Mouse (Mus musculus) mature B cell (primary cell): ENCODE measurements around the gene D630003M21Rik.

ENCODE experiments used
- in situ Hi-C: fragments of 300-500 bp; cut with MboI; formaldehyde crosslinking; loops from 2 replicates; pipeline ENCODE4 v1.14.3; 2019

The D630003M21Rik gene

GRCm38 (mm10) chr2:158166628-158167027, 62.4 kb downstream of the D630003M21Rik start:
- in situ Hi-C loops: no loop called here

- in situ Hi-C loops: no loop called here
Measured at GRCm38 (mm10) chr2:158165776-158166175, 63.2 kb downstream of the D630003M21Rik start.

- in situ Hi-C loops: no loop called here
Measured at GRCm38 (mm10) chr2:158163034-158163433, 66.0 kb downstream of the D630003M21Rik start.

GRCm38 (mm10) chr2:158161761-158162160, 67.3 kb downstream of the D630003M21Rik start:
- in situ Hi-C loops: no loop called here

GRCm38 (mm10) chr2:158159376-158160235, 69.4 kb downstream of the D630003M21Rik start:
- in situ Hi-C loops: no loop called here

GRCm38 (mm10) chr2:158157654-158158053, 71.4 kb downstream of the D630003M21Rik start:
- in situ Hi-C loops: no loop called here

- in situ Hi-C loops: no loop called here
Measured at GRCm38 (mm10) chr2:158156487-158156886, 72.5 kb downstream of the D630003M21Rik start.

GRCm38 (mm10) chr2:158155615-158156014, 73.4 kb downstream of the D630003M21Rik start:
- in situ Hi-C loops: no loop called here

- in situ Hi-C loops: no loop called here
Measured at GRCm38 (mm10) chr2:158155101-158155500, 73.9 kb downstream of the D630003M21Rik start.

GRCm38 (mm10) chr2:158154641-158155040, 74.4 kb downstream of the D630003M21Rik start:
- in situ Hi-C loops: no loop called here

GRCm38 (mm10) chr2:158153728-158154343, 75.2 kb downstream of the D630003M21Rik start:
- in situ Hi-C loops: no loop called here

- in situ Hi-C loops: no loop called here
Measured at GRCm38 (mm10) chr2:158152685-158153309, 76.2 kb downstream of the D630003M21Rik start.

GRCm38 (mm10) chr2:158151077-158151476, 77.9 kb downstream of the D630003M21Rik start:
- in situ Hi-C loops: no loop called here

GRCm38 (mm10) chr2:158146971-158147370, 82.1 kb downstream of the D630003M21Rik start:
- in situ Hi-C loops: no loop called here

- in situ Hi-C loops: no loop called here
Measured at GRCm38 (mm10) chr2:158146223-158146622, 82.8 kb downstream of the D630003M21Rik start, which contains the start of gene Tgm2. TSS of gene Tgm2 (minus strand) at chr2:158146436.

- in situ Hi-C loops: no loop called here
Measured at GRCm38 (mm10) chr2:158145528-158146065, 83.4 kb downstream of the D630003M21Rik start.

GRCm38 (mm10) chr2:158144750-158145527, 84.1 kb downstream of the D630003M21Rik start:
- in situ Hi-C loops: no loop called here

GRCm38 (mm10) chr2:158144263-158144662, 84.8 kb downstream of the D630003M21Rik start:
- in situ Hi-C loops: no loop called here

GRCm38 (mm10) chr2:158143816-158144215, 85.2 kb downstream of the D630003M21Rik start:
- in situ Hi-C loops: no loop called here

- in situ Hi-C loops: no loop called here
Measured at GRCm38 (mm10) chr2:158142981-158143380, 86.0 kb downstream of the D630003M21Rik start.

GRCm38 (mm10) chr2:158141690-158142440, 87.2 kb downstream of the D630003M21Rik start:
- in situ Hi-C loops: no loop called here
